Mouse (Mus musculus): ENCODE results near the gene Pdxdc1. TPM values are rescaled to one million over a fixed set of nuclear protein-coding genes. Genes with fewer than 3 reads are reported as not detected.

Gene Pdxdc1
- polyA plus RNA-seq, 1 experiment from 2014 or later: 67.0 TPM

DNA sequence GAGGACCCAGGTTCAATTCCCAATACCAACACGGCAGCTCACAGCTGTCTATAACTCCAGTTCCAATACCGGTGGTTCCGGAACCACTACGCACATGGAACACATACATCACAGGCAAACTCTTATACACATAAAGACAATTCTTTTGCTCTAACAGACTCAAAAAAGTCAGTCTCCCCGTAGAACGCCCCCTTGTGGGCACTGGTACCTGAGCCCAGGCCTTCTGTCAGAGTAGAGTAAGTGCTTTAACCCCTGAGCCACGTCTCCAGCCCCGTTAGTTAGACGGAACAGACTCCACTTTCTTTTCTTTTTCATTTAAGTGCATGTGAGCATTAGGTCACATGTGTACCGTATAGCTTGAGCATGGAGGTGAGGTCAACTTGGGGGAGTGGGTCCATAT lies 72.5 kb downstream of the Pdxdc1 start:
- WGBS: 90% methylated on average over 10 of the region's 10 CpGs
- Histone ChIP-seq H3K4me1 (no peaks in the 10 kb centered on the region), H3K4me2 (replicated peaks) (no peak overlapping the region), H3K4me3 (no peak overlapping the region), H3K9ac (replicated peaks) (no peak overlapping the region), H3K36me3 (peaks cover 78% of the 10 kb centered on the region), H3K9me3 (no peaks in the 10 kb centered on the region), H3K27me3 (no peaks in the 10 kb centered on the region), H3K27ac (replicated peaks) (no peak overlapping the region)
- no peak for ATAC-seq (replicated peaks)

DNA sequence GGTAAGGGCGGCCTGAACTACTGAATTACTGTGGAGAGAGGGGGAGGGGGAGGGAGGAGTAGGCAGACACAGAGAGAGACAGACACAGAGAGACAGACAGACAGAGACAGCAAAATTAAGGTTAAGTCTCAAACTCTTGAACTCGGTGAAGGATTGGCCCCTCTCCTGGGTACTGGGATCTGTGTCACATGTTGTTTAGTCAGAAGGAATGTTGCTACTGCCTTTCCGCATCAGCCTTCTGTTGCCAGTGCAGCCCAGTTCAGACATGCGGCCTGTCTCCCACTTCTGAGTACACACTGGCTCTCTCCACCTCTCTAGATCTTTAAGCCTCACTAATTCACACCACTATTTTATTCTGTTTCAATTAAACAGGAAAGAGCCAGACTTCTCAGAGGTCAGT lies 76.4 kb downstream of the Pdxdc1 start:
- H3K27ac ChIP-seq (replicated peaks): no peak overlapping the region
- no peak overlapping the region for H3K4me2 ChIP-seq (replicated peaks)
- H3K9me3 ChIP-seq: no peaks in the 10 kb centered on the region
- no peak for ATAC-seq (replicated peaks)
- no peaks in the 10 kb centered on the region for H3K4me1 ChIP-seq
- H3K4me3 ChIP-seq: no peak overlapping the region
- 88% methylated on average over 4 of the region's 4 CpGs for WGBS
- peaks cover 42% of the 10 kb centered on the region for H3K36me3 ChIP-seq
- no peak overlapping the region for H3K9ac ChIP-seq (replicated peaks)
- H3K27me3 ChIP-seq: no peaks in the 10 kb centered on the region

DNA sequence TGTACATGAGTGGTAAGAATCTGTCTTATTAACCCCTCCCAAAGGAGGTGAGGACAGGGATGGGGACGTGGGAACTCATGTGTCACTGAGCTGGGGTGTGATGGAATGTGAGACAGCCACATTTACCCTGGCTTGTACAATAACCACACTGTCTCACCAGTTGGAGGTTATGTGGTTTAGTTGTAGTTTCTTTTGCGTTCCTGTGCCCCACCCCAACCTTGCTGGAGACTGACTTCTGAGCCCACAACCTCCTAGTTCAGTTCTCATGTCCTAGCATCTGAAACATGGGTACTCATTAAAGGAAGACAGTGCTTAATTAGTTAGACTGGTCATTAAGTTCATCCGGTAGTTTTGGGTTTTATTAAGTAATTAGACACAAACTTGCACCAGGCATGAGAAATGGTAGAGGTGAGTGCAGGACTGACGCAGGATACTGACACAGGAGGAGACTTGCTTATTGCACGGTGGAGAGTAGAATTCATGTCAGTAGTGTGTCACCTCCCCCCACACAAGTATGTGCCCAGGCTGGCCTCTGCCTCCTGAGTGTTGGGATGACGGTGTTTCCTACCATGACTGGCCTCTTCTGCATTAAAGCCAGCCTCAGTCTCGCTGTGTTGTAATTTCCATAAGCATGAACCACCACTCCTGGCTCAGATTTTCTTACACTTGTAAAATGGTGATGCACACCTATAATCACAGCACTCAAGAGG lies 77.0 kb downstream of the Pdxdc1 start:
- no peak overlapping the region for H3K4me2 ChIP-seq (replicated peaks)
- no peaks in the 10 kb centered on the region for H3K27me3 ChIP-seq
- H3K9me3 ChIP-seq: no peaks in the 10 kb centered on the region
- H3K36me3 ChIP-seq: peaks cover 36% of the 10 kb centered on the region
- no peak overlapping the region for H3K4me3 ChIP-seq
- 87% methylated on average over 7 of the region's 7 CpGs for WGBS
- H3K4me1 ChIP-seq: peaks cover 3% of the 10 kb centered on the region
- no peak overlapping the region for H3K9ac ChIP-seq (replicated peaks)
- ATAC-seq (replicated peaks): no peak
- no peak overlapping the region for H3K27ac ChIP-seq (replicated peaks)

DNA sequence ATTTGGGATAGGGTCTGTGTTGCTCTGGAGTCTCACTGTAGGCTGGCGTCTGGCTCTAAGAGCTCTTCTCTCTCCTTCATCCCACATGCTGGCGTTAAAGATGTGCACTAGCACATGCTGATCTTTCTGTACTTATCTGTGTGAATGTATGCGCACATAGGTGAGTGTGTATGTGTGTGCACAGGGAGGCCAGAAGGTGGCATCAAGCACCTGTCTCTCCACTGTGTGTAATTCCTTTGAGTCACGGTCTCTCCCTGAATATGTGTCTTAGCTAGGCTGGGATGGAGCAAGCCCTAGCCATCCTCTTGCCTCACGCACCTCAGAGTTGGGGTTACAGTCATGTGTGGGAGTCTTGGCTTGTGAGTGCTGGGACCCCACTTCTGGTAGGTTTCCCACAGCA lies 82.2 kb downstream of the Pdxdc1 start:
- Histone ChIP-seq H3K4me3 (peak overlapping the region; percentile 78), H3K27ac (replicated peaks) (no peak overlapping the region), H3K4me1 (peaks cover 20% of the 10 kb centered on the region), H3K4me2 (replicated peaks) (no peak overlapping the region; the same call in 1 of the 2 replicates), H3K9me3 (no peaks in the 10 kb centered on the region), H3K9ac (replicated peaks) (no peak overlapping the region), H3K36me3 (peaks cover 6% of the 10 kb centered on the region), H3K27me3 (no peaks in the 10 kb centered on the region)
- ATAC-seq (replicated peaks): no peak
- WGBS: 97% methylated on average over 5 of the region's 5 CpGs

DNA sequence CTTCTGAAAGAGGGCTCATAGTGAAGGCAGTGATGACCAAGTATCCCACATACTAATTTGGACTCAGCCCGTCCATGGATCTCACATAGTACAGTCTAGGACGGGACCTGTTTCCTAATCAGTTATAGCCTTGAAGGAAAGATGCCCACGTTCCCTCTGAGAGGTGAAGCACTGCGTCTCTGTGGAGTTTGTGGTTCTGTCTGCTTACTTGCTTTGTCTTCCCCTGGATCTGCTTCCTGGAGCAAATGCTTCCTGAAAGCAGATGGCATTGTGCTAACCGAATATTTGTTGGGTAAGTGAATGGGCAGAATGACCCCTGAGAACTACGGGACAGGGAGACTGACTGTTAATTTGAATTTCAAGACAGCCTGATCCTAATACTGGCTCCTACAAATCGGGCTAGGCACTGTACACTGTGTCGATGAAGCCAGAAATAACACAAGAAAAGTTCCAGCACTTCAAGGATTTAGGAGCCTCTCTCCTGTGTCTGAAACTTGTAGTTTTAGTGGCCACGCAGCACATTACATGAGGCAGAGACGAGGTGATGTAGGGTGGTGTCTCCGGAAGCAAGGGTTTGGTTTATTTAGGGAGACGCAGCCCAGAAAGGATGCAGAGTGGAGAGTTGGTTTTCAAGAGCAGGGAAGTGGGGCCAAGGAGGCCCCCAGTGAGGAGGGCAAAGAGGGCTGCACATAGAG lies 83.0 kb downstream of the Pdxdc1 start:
- peaks cover 14% of the 10 kb centered on the region for H3K36me3 ChIP-seq
- peak; percentile 1 for ATAC-seq (replicated peaks)

DNA sequence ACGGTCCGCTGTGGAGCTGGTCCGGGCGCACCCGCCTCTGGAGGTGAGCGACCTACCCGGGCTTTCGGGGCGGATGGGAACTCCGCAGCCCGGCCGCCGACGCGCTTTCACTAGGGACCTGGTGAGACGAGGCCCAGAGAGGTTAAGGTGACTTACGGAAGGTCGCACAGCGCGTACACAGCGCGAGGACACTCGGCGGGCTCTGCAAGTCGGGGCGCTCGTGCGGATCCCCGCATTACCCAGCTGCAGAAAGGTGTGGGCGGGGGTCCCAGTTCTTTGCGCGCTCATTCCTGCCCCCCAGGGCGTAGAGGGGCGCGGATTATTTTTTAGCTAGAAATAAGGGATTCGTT lies 83.6 kb downstream of the Pdxdc1 start:
- peaks cover 20% of the 10 kb centered on the region for H3K4me1 ChIP-seq
- peak overlapping the region; percentile 67 for H3K4me2 ChIP-seq (replicated peaks)
- peak overlapping the region; percentile 78 for H3K4me3 ChIP-seq
- no peak for ATAC-seq (replicated peaks)
- peaks cover 20% of the 10 kb centered on the region for H3K36me3 ChIP-seq
- no peaks in the 10 kb centered on the region for H3K27me3 ChIP-seq
- H3K9me3 ChIP-seq: no peaks in the 10 kb centered on the region
- WGBS: under 1% methylated on average over 36 of the region's 36 CpGs
- peak overlapping the region; percentile 85 for H3K9ac ChIP-seq (replicated peaks)
- peak overlapping the region; percentile 98 for H3K27ac ChIP-seq (replicated peaks)

More for the DNA sequence above, 83.0 kb downstream of the Pdxdc1 start:
- Histone ChIP-seq H3K9me3 (no peaks in the 10 kb centered on the region), H3K4me2 (replicated peaks) (peak overlapping the region; percentile 67), H3K27me3 (no peaks in the 10 kb centered on the region), H3K4me1 (peaks cover 20% of the 10 kb centered on the region), H3K4me3 (peak overlapping the region; percentile 78), H3K27ac (replicated peaks) (peak overlapping the region; percentile 98), H3K9ac (replicated peaks) (peak overlapping the region; percentile 85)
- WGBS: 34% methylated on average over 12 of the region's 12 CpGs

DNA sequence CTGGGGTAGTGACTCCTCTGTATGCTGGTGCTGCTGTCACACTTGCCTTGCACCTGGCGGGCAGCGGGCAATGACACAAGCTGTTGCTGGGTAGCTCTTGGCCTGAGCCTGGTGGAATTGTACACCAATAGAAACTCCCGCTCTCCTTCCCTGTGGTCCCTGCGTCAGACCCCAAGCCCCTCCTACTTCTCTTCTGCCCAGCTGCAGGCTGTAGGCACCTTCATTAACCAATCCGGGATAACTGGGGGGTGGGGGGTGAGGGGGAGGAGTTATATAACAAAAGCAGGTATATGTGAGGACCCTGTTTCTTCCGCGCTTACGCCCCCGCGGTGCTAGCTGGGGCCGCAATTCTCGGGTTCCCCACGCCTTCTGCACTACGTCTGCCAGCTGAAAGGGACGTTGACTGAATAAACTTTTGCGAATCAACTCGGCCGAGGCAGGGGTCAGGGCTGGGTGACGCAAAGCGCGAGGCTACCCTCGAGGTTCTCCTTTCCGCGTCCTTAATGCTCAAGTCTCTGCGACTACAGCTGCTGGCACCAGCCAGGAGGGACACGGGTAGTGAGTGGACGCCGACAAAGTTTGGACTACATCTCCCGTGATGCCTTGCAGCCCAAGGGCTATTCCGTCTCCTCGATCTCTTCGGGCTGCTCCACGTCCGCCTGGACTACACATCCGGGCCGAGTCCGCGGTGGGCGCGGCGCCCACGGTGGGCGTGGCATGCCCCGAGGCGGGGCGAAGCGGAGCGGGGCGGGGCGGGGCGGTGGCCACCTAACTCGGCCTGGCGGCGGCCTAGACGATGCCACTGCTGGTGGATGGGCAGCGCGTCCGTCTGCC lies 84.2 kb downstream of the Pdxdc1 start, which contains the start of gene Ntan1:
Ntan1 (plus strand) TSS at position 286 of the 834 bp plus-strand sequence.
- no peaks in the 10 kb centered on the region for H3K9me3 ChIP-seq
- H3K4me3 ChIP-seq: peak within 1 kb of the TSS; percentile 78
- H3K27ac ChIP-seq (replicated peaks): peak within 1 kb of the TSS; percentile 98
- ATAC-seq (replicated peaks): peak; percentile 96
- H3K4me1 ChIP-seq: peaks cover 20% of the 10 kb centered on the region
- peak within 1 kb of the TSS; percentile 67 for H3K4me2 ChIP-seq (replicated peaks)
- H3K36me3 ChIP-seq: peaks cover 25% of the 10 kb centered on the region
- H3K9ac ChIP-seq (replicated peaks): peak within 1 kb of the TSS; percentile 85
- under 1% methylated on average over 52 of the region's 58 CpGs for WGBS
- no peaks in the 10 kb centered on the region for H3K27me3 ChIP-seq

DNA sequence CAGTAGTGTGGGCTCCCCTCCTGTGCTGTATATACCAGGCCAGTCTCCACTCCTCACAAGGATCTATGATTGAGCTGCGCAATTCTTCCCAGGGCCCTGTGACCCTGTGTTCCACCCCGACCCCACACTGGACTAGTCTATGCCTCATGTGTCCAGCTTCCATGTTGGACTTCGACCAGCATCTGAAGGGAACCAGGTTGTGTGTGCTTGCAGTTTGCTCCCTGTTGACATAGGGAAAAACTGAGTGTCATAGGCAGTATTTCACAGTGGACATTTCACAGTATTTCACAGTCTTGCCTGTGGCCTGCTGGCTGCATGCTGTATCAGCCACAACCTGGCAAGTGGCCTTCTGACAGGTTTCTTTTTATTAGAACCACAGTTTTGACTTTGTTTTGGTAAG lies 89.7 kb downstream of the Pdxdc1 start:
- 96% methylated on average over 3 of the region's 3 CpGs for WGBS
- Histone ChIP-seq H3K9ac (replicated peaks) (no peak overlapping the region), H3K9me3 (no peaks in the 10 kb centered on the region), H3K27me3 (no peaks in the 10 kb centered on the region), H3K36me3 (peaks cover 77% of the 10 kb centered on the region), H3K4me2 (replicated peaks) (no peak overlapping the region), H3K27ac (replicated peaks) (no peak overlapping the region), H3K4me3 (no peak overlapping the region), H3K4me1 (peaks cover 3% of the 10 kb centered on the region)
- no peak for ATAC-seq (replicated peaks)

DNA sequence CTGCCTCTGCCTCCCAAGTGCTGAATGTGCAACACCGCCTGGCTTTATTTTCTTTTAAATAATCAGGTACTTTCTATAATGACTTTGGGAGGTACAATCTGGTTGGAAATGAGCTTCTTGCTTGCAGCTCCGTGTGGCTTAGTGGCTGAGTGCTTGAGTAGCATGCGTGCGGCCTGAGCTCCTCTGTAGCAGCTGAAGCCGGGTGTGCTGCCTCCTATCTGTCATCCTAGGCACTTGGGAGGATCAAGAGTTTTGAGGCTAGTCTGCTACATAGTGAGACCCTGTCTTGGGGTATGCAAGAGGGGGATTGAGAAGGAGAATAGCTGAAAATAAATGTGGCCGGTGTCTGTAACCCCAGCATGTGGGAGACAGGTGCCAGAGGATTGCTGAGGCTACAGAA lies 90.8 kb downstream of the Pdxdc1 start:
- Histone ChIP-seq H3K9me3 (no peaks in the 10 kb centered on the region), H3K9ac (replicated peaks) (no peak overlapping the region), H3K36me3 (peaks cover 86% of the 10 kb centered on the region), H3K27ac (replicated peaks) (no peak overlapping the region), H3K4me2 (replicated peaks) (no peak overlapping the region), H3K4me3 (no peak overlapping the region), H3K4me1 (no peaks in the 10 kb centered on the region), H3K27me3 (no peaks in the 10 kb centered on the region)
- no peak for ATAC-seq (replicated peaks)
- WGBS: 90% methylated on average over 6 of the region's 6 CpGs

DNA sequence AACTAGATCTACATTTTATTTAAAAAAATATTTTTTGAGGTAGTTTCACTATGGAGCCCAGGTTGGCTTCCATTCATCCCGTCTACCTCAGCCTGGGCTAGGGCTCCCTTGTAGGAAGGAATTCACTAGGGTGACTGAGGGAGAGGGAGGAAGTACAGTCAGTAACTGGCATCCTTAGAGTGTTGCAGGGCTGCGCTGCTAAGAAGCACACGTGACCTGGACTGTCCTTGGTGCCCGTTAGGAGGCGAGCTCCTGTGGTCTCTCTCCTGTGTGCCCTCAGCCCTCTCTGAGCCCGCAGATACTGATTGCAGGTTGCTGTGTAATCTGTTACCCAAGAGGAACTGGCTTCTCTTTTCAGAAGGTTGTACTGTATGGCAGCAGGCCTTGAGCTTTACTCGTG lies 94.5 kb downstream of the Pdxdc1 start:
- Histone ChIP-seq H3K36me3 (peaks cover 94% of the 10 kb centered on the region), H3K4me2 (replicated peaks) (no peak overlapping the region), H3K4me1 (no peaks in the 10 kb centered on the region), H3K4me3 (no peak overlapping the region), H3K9ac (replicated peaks) (no peak overlapping the region), H3K27ac (replicated peaks) (no peak overlapping the region), H3K27me3 (no peaks in the 10 kb centered on the region), H3K9me3 (no peaks in the 10 kb centered on the region)
- WGBS: 93% methylated on average over 7 of the region's 7 CpGs
- no peak for ATAC-seq (replicated peaks)

DNA sequence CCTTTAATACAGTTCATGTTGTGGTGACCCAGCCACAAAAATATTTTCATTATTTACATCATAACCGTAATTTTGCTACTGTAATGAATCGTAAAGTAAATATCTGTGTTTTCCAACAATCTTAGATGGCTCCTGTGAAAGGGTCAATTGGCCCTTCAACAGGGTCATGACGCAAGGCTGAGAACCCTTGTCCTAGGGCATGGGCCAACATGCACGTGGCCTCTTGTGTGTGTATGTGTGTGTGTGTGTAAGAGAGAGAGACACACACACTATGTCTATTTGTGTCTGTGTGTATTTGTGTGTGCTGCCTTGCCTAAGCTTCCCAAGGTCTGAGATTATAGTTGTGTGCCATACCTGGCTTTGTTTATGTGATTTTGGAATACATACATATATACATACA lies 95.3 kb downstream of the Pdxdc1 start:
- H3K36me3 ChIP-seq: peaks cover 92% of the 10 kb centered on the region
- no peaks in the 10 kb centered on the region for H3K4me1 ChIP-seq
- no peaks in the 10 kb centered on the region for H3K9me3 ChIP-seq
- H3K27me3 ChIP-seq: no peaks in the 10 kb centered on the region
- no peak overlapping the region for H3K9ac ChIP-seq (replicated peaks)
- H3K27ac ChIP-seq (replicated peaks): no peak overlapping the region
- no peak overlapping the region for H3K4me2 ChIP-seq (replicated peaks)
- no peak for ATAC-seq (replicated peaks)
- WGBS: 94% methylated on average over 4 of the region's 4 CpGs
- H3K4me3 ChIP-seq: no peak overlapping the region

DNA sequence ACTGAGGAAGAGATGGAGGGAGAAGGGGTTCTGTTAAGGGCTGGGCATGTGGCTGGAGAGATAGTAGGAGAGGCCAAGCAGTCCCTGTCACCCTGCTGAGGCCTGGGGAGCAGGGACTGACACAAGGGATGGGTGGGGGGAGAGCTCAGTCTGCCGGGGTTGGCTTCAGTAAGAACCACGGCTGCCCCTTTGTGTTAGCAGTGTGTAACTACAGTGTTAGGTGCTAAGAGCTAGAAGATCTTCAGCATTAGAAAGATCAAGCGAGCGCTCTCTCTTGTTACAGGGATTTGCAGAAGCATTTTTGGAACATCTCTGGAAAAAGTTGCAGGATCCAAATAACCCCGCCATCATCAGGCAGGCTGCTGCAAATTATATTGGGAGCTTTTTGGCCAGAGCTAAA lies 98.3 kb downstream of the Pdxdc1 start:
- Histone ChIP-seq H3K9me3 (no peaks in the 10 kb centered on the region), H3K9ac (replicated peaks) (no peak overlapping the region), H3K27me3 (no peaks in the 10 kb centered on the region), H3K27ac (replicated peaks) (no peak overlapping the region), H3K36me3 (peaks cover 90% of the 10 kb centered on the region), H3K4me3 (no peak overlapping the region), H3K4me2 (replicated peaks) (no peak overlapping the region), H3K4me1 (no peaks in the 10 kb centered on the region)
- ATAC-seq (replicated peaks): no peak
- 80% methylated on average over 5 of the region's 5 CpGs for WGBS

All from forebrain, embryonic 15.5 days (tissue).